Mouse (Mus musculus) T-helper 1 cell (primary cell): Measurements from ENCODE around the gene Smim20.

Experiments
- in situ Hi-C: fragments of 300-600 bp; cut with MboI, MseI; formaldehyde crosslinking; loops from one replicate; pipeline ENCODE4 v1.15.1; 2025; ENCODE audit warnings: high pct_unique_total_duplicates

The Smim20 gene

GRCm38 (mm10) chr5:53266181-53266580 lies 702 bp upstream of the Smim20 start:
- in situ Hi-C loops = no loop called here

GRCm38 (mm10) chr5:53268095-53268692 lies 1.3 kb downstream of the Smim20 start:
- in situ Hi-C loops = no loop called here

GRCm38 (mm10) chr5:53269799-53270198 lies 2.9 kb downstream of the Smim20 start:
- in situ Hi-C loops = no loop called here

- in situ Hi-C loops = no loop called here
These were observed 4.2 kb downstream of the Smim20 start for GRCm38 (mm10) chr5:53270947-53271711.

GRCm38 (mm10) chr5:53272626-53273025 lies 5.7 kb downstream of the Smim20 start:
- in situ Hi-C loops = no loop called here

GRCm38 (mm10) chr5:53273699-53274430 lies 7.0 kb downstream of the Smim20 start:
- in situ Hi-C loops = no loop called here

- in situ Hi-C loops = no loop called here
These were observed 8.0 kb downstream of the Smim20 start for GRCm38 (mm10) chr5:53274811-53275355.

GRCm38 (mm10) chr5:53275376-53275775 lies 8.5 kb downstream of the Smim20 start:
- in situ Hi-C loops = no loop called here

- in situ Hi-C loops = no loop called here
These were observed 9.7 kb downstream of the Smim20 start for GRCm38 (mm10) chr5:53276470-53277022.

- in situ Hi-C loops = no loop called here
These were observed 10.9 kb downstream of the Smim20 start for GRCm38 (mm10) chr5:53277716-53278263.

GRCm38 (mm10) chr5:53279216-53279813 lies 12.4 kb downstream of the Smim20 start:
- in situ Hi-C loops = no loop called here

- in situ Hi-C loops = no loop called here
These were observed 15.6 kb downstream of the Smim20 start for GRCm38 (mm10) chr5:53282487-53282886.

- in situ Hi-C loops = no loop called here
These were observed 19.5 kb downstream of the Smim20 start for GRCm38 (mm10) chr5:53286406-53286805.

GRCm38 (mm10) chr5:53289438-53289837 lies 22.6 kb downstream of the Smim20 start:
- in situ Hi-C loops = no loop called here

GRCm38 (mm10) chr5:53294627-53295026 lies 27.7 kb downstream of the Smim20 start:
- in situ Hi-C loops = no loop called here

GRCm38 (mm10) chr5:53296961-53297360 lies 30.1 kb downstream of the Smim20 start:
- in situ Hi-C loops = no loop called here

GRCm38 (mm10) chr5:53301496-53301895 lies 34.6 kb downstream of the Smim20 start:
- in situ Hi-C loops = no loop called here

GRCm38 (mm10) chr5:53302895-53303670 lies 36.2 kb downstream of the Smim20 start:
- in situ Hi-C loops = no loop called here

GRCm38 (mm10) chr5:53303941-53304340 lies 37.1 kb downstream of the Smim20 start:
- in situ Hi-C loops = no loop called here

- in situ Hi-C loops = no loop called here
These were observed 38.1 kb downstream of the Smim20 start for GRCm38 (mm10) chr5:53304936-53305335.
